Mouse (Mus musculus) erythroblast, embryonic 14.5 days (primary cell): ENCODE results near the gene C2cd4a. TPM values are rescaled to one million over a fixed set of nuclear protein-coding genes. Genes with fewer than 3 reads are reported as not detected.

Source experiments
- H3K27me3 ChIP-seq: 2 replicates; pipeline ENCODE4 v1.6.1; 2012; ENCODE audit warnings: inconsistent platforms; ENCODE audit not compliant: control insufficient read depth
- H3K36me3 ChIP-seq: 2 replicates; pipeline ENCODE4 v1.6.1; 2012; ENCODE audit warnings: mild to moderate bottlenecking, inconsistent platforms; ENCODE audit not compliant: control insufficient read depth
- H3K4me1 ChIP-seq: 2 replicates; pipeline ENCODE4 v1.6.1; 2012; ENCODE audit warnings: inconsistent platforms; ENCODE audit not compliant: control insufficient read depth
- H3K4me3 ChIP-seq: replicated peaks from 2 replicates; pipeline ENCODE3; 2012; ENCODE audit warnings: moderate library complexity, mild to moderate bottlenecking, inconsistent platforms
- H3K9me3 ChIP-seq: 2 replicates; pipeline ENCODE4 v1.6.1; 2012; ENCODE audit warnings: low read length, inconsistent platforms, mixed read lengths; ENCODE audit not compliant: control insufficient read depth
- GATA1 ChIP-seq: IDR thresholded peaks from 2 replicates; pipeline ENCODE4 v1.6.1; 2012; ENCODE audit warnings: low read length, inconsistent platforms, mixed read lengths
- TAL1 ChIP-seq: IDR thresholded peaks from 3 replicates; pipeline ENCODE4 v1.6.1; 2012; ENCODE audit warnings: low read length, inconsistent platforms, mixed read lengths
- polyA plus RNA-seq: library from polyadenylated mRNA; stranded (reverse); fragments of >175 nt; gene quantifications from 2 replicates; pipeline ENCODE4 v1.2.3, GENCODE M21; 2012

C2cd4a gene
- polyA plus RNA-seq, 1 experiment, result 0.30 TPM

- no peak for TF ChIP-seq GATA1
- no peak for TF ChIP-seq TAL1
- no peaks in the 10 kb centered on the region for H3K27me3 ChIP-seq
- no peaks in the 10 kb centered on the region for H3K9me3 ChIP-seq
- no peak overlapping the region for H3K4me3 ChIP-seq
- no peaks in the 10 kb centered on the region for H3K4me1 ChIP-seq
- no peaks in the 10 kb centered on the region for H3K36me3 ChIP-seq
Measured at GRCm38 (mm10) chr9:67799078-67799819, 32.9 kb downstream of the C2cd4a start.

- Histone ChIP-seq H3K4me1 (no peaks in the 10 kb centered on the region), H3K4me3 (no peak overlapping the region), H3K36me3 (no peaks in the 10 kb centered on the region), H3K27me3 (no peaks in the 10 kb centered on the region), H3K9me3 (no peaks in the 10 kb centered on the region)
- TF ChIP-seq TAL1 (no peak), GATA1 (no peak)
Measured at GRCm38 (mm10) chr9:67795205-67795675, 36.9 kb downstream of the C2cd4a start.

- Histone ChIP-seq H3K27me3 (no peaks in the 10 kb centered on the region), H3K4me1 (no peaks in the 10 kb centered on the region), H3K4me3 (no peak overlapping the region), H3K36me3 (no peaks in the 10 kb centered on the region), H3K9me3 (no peaks in the 10 kb centered on the region)
- TF ChIP-seq GATA1, result no peak
- TF ChIP-seq TAL1, result no peak
Measured at GRCm38 (mm10) chr9:67794668-67795067, 37.5 kb downstream of the C2cd4a start.

GRCm38 (mm10) chr9:67794216-67794615 lies 37.9 kb downstream of the C2cd4a start:
- Histone ChIP-seq H3K4me1 (no peaks in the 10 kb centered on the region), H3K27me3 (no peaks in the 10 kb centered on the region), H3K9me3 (no peaks in the 10 kb centered on the region), H3K4me3 (no peak overlapping the region), H3K36me3 (no peaks in the 10 kb centered on the region)
- TF ChIP-seq TAL1 (no peak), GATA1 (no peak)

GRCm38 (mm10) chr9:67793501-67793900 lies 38.6 kb downstream of the C2cd4a start:
- no peaks in the 10 kb centered on the region for H3K36me3 ChIP-seq
- H3K4me3 ChIP-seq, result no peak overlapping the region
- no peaks in the 10 kb centered on the region for H3K27me3 ChIP-seq
- no peaks in the 10 kb centered on the region for H3K4me1 ChIP-seq
- no peaks in the 10 kb centered on the region for H3K9me3 ChIP-seq
- no peak for TF ChIP-seq GATA1
- TF ChIP-seq TAL1, result no peak

- no peaks in the 10 kb centered on the region for H3K4me1 ChIP-seq
- no peak for TF ChIP-seq GATA1
- TF ChIP-seq TAL1, result no peak
- H3K36me3 ChIP-seq, result no peaks in the 10 kb centered on the region
- H3K9me3 ChIP-seq, result no peaks in the 10 kb centered on the region
- H3K27me3 ChIP-seq, result no peaks in the 10 kb centered on the region
- no peak overlapping the region for H3K4me3 ChIP-seq
Measured at GRCm38 (mm10) chr9:67792405-67792804, 39.7 kb downstream of the C2cd4a start.

GRCm38 (mm10) chr9:67787671-67788070 lies 44.5 kb downstream of the C2cd4a start:
- TF ChIP-seq TAL1 (no peak), GATA1 (no peak)
- no peaks in the 10 kb centered on the region for H3K27me3 ChIP-seq
- H3K36me3 ChIP-seq, result no peaks in the 10 kb centered on the region
- H3K4me1 ChIP-seq, result no peaks in the 10 kb centered on the region
- no peak overlapping the region for H3K4me3 ChIP-seq
- H3K9me3 ChIP-seq, result peaks cover 4% of the 10 kb centered on the region; the same call in 1 of the 2 replicates

- TF ChIP-seq GATA1 (no peak), TAL1 (no peak)
Measured at GRCm38 (mm10) chr9:67786311-67786710, 45.8 kb downstream of the C2cd4a start.

GRCm38 (mm10) chr9:67783925-67784324 lies 48.2 kb downstream of the C2cd4a start:
- no peak overlapping the region for H3K4me3 ChIP-seq
- H3K4me1 ChIP-seq, result no peaks in the 10 kb centered on the region
- peaks cover 4% of the 10 kb centered on the region; the same call in 1 of the 2 replicates for H3K9me3 ChIP-seq
- no peak for TF ChIP-seq TAL1
- TF ChIP-seq GATA1, result no peak
- no peaks in the 10 kb centered on the region for H3K36me3 ChIP-seq
- no peaks in the 10 kb centered on the region for H3K27me3 ChIP-seq

More at GRCm38 (mm10) chr9:67786311-67786710, 45.8 kb downstream of the C2cd4a start:
- Histone ChIP-seq H3K27me3 (no peaks in the 10 kb centered on the region), H3K4me1 (no peaks in the 10 kb centered on the region), H3K36me3 (no peaks in the 10 kb centered on the region), H3K4me3 (no peak overlapping the region), H3K9me3 (peaks cover 4% of the 10 kb centered on the region; the same call in 1 of the 2 replicates)
